Mouse (Mus musculus) right cerebral cortex, adult 18-20 months (tissue): Measurements from ENCODE around the gene Fnip2.
A peak's percentile ranks its signal among the peaks of the same experiment; 100 is the strongest.
"Not testable (repeated sequence)": the region's sequence is repeated elsewhere in the genome, so short reads cannot be mapped to it uniquely, and the experiment has no call there.

ENCODE experiments used
- DNase-seq: peaks from one replicate; pipeline ENCODE4 v3.0.0; 2022; ENCODE audit warnings: mixed read lengths

Gene Fnip2

DNA sequence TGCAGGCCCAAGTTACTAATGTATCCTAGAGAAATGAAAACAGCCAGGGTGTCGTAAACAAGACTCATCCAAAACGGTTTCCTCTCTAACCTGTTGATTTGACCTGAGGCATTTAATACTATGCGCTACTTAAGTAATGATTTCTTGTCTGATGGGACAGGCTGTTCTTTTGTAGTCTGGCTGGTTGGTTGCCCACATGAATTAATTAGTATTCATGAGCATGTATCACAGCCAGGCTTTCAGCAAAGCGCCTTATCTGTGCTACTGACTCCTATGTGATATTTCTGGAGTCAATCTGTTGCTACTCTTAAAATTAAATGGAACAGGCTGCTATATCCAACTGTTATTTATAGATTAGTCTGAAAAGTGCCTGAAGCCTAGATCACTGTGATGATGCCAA is 92.7 kb downstream of the Fnip2 start:
- peak; percentile 47 for DNase-seq

DNA sequence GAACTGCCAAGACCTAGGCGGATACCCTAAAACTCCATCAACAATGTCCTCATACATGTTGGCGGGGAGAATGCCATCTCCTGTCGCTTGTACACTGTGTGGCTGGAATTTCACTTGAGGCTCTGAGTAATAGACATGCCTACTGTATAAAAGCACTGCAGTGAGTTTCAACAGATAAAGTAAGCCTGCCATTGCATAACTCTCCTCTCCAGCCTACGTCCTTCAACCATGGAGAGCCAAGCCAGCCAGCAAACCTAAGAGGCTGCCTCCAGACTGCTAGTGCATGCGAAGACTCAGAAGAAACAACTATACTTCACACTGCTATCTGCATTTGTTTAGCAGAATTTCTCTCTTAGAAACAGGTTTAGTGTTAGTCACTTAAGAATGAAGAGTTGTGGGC is 95.2 kb downstream of the Fnip2 start:
- DNase-seq = peak; percentile 37

DNA sequence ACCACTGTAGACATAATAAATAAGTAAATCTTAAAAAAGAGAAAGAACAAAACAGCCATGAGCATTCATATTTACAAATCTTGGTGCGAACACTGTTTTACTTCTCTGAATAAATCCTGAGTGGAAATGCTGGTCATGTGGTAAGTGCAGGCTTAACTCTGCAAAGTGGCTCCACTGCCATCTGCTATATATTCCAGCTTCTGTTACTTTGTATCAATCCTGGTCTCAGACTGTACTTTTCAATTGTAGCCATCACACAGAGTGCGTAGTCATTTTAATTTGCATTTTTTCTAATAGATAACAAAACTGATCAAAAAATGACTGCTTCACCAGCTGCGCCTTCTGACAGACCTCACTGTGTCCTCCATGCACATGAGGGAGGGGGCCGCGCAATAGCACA is 98.2 kb downstream of the Fnip2 start:
- no peak for DNase-seq

DNA sequence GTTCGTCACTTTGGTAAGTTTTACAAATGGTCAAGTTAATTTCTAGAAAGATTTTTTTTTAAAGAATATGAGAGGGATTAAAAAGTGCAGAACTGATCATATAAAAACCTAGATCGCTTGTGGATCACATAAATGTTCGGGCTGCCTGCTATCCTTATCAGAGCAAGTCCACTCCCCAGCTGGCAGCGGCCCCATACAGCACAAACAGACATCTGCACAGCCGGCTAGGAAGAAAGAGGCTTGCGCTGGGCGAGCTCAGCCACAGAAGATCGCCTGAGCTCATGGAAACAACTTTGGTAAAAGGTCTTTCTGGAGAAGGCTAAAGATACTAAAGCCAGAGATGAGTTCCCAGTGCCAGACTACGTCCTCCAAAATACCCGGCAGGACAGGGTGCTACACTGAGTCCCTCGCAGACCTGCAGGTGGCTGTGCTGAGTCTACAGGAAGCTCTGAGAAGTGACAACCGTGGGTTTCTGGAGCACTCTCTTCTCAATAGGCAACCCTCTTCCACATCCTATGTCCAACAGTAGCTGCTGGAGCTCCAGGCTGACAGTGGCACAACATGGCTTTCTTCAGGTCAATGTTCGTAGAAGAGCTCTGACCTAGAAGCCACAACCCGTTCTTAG is 108.8 kb downstream of the Fnip2 start:
- no peak for DNase-seq

DNA sequence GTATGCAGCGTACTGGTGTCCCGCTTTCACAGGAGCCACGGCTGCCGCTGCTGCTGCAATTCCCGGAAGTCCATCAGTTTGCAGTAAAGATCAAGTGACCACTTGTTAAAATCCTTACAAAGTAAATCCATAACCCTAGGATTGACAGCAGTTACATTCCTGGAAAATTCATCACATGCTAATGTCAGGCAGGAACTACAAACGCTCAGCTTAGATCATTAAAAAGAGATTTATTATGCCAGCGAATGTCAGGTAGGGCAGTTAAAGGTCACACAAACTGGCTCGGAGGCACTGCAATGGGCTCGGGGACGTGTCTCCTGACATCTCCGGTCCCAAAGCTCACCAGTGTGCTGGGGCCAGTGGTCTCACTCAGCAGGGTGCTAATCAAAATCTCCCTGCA is 111.8 kb downstream of the Fnip2 start:
- no peak for DNase-seq

DNA sequence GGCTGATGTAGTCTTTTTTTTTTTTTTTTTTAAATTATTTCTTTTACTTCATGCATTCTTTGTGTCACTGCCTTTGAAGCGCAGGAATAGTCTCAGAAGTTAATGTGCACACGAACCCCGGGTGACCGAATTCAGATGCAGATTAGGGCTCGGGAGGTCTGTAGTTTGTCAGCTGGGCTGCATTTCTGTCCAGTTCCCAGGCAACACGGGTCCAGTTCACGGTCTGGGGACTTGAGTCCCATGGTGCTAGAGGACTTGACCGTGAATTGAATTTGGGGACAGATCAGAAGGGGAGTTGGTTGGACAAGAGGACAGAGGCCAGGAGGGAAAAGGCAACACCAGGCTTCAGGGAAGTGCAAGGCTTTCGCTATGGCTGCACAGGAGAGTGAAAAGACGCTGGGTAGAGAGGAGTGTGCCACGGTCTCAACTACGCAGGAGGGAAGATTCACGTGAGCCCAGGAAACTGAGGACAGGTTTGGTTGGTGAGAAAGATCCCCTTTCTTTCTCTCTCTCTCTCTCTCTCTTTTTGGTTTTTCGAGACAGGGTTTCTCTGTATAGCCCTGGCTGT is 114.8 kb downstream of the Fnip2 start:
- no peak for DNase-seq

DNA sequence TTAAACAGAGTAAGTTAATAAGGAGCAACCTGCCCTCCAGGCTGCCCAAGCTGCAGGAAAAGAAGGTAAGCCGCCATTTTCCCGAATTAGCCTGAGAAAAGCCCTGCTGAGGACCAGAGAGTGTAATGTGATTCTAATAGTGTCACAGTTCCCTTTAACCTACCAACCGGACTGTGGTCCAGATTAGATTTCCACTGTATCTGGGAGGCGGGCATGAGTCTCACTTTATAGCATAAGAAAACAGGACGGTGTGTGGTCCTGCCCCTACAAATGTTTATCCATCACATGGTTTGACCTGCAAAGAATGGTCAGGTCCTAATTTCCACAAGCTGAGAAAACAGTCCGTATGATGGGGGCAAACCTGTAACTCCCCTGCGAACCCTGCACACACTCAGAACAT is 118.2 kb downstream of the Fnip2 start:
- no peak for DNase-seq

DNA sequence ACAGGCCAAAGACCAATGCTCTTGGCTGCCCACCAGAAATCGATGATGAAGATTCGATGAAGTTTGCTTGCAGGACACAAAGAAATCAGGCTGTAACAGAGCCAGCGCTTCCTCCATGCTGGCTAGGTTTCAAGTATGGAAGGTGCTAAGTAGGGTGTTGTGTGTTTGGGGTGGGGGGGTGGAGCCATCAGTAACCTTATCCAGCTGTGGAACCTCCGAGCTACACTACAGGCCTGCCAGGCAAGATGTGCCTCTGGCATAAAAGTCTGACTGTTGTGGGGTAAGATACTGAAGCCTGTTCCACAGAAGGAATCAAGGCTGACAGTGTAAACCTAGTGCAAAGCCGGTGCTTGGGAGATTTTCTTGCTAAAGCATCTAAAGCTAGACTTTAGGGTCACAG is 119.2 kb downstream of the Fnip2 start:
- DNase-seq = no peak

DNA sequence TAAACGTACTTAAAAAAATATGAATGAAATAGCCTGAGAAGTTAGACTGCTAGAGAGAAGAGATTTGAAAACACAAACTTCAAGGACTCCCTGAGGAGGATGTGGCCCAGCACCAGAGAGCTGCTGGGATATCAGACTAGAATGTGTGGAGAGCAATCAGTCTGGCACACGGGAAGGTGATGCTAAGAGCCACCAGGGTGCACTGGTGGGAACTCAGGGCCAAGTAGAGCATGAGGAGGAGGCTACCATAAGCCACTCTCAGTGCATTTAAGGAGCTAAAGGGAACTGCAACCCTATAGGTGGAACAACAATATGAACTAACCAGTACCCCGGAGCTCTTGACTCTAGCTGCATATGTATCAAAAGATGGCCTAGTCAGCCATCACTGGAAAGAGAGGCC is 120.9 kb downstream of the Fnip2 start:
- not testable (repeated sequence) for DNase-seq

DNA sequence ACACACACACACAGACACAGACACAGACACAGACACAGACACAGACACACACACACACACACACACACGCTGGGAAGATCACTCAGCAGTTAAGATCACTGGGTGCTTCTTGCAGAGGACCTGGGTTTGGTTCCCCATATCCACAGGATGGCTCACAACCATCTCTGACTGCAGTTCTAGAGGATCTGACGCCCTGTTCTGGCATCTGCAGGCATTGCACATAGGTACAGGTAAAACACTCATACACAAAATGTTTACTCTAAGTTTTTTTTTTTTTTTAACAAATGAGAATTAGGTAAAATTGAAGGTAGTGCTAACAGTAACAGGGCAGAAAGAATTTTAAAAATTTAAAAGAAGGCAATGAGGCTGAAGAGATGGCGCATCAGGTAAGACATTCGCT is 121.5 kb downstream of the Fnip2 start:
- DNase-seq = no peak

DNA sequence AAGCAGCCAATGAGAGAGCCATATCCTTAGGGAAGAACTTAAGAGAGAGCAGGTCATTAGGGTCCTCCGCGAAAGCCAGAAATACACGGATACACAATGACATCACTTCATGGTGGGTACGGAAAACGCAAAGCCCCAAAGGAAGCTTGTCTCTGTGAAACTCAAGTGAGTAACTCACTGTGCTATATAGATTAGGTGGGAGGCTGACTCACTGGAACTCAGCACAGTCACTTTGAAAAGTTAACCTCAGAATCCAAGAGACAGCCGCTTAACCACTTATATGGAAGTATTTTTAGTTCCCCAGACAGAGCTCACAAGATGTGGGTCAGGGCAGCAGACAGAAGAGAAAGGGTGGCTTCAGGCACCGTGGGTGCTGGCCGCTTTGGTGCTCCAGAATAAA is 122.6 kb downstream of the Fnip2 start:
- peak; percentile 28 for DNase-seq

DNA sequence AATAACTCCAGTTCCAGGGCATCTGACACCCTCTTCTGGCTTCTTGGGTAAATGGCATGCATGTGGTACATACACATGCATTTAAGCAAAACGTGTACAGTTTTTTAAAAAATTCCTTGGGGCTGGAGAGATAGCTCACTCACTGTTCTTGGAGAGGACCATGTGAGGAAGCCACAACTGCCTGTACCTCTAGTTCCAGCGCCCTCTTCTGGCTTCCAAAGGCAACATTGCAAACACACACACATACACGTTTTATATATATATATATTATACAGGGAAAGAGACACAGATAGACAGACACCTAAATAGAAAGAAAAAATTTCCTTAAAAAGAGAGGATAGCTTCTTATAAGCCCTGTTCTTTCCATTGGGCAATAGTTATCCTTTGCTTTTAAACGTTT is 123.7 kb downstream of the Fnip2 start:
- no peak for DNase-seq

DNA sequence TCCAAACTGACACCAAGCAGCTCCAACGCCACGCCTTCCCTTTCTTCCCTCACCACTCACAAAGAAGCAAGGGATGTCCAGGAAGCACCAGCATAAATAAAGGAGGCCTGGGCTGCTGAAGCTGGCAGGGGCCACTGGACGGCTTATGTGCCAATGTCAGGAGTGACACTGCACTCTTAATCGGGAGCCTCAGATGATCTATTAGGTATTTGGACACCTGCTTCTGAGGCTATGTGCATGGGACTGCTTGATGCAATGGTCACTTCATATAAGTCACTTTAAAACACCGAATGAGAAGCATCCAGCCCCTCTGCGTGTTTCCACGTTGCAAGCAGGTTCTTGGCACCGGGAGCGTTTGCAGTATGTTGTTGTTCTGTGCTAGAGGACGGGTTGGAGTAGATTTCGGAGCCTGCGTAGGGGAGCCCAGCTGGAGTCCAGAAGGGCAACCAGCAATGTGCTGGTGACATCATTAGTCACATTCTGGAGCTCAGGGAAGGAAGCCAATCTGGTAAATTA is 126.6 kb downstream of the Fnip2 start:
- peak; percentile 55 for DNase-seq

DNA sequence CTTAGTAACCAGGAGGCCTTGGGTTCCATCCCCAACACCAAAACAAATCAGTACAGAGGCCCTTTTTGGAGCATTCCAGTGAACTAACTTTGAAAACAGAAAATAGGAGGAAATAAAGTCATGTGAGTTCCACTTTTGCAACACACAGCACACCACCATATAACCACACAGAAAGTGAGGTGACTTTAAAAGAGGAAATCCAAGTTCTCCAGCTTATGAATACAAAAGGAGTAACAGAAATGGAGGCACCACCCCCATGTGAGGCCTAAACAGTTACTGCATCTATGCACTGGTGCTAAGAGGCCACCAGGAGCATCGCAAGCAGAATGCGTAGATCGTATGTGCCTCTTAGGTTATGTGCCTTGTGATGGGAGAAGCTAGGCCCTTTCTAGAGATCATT is 129.3 kb downstream of the Fnip2 start:
- DNase-seq = no peak

DNA sequence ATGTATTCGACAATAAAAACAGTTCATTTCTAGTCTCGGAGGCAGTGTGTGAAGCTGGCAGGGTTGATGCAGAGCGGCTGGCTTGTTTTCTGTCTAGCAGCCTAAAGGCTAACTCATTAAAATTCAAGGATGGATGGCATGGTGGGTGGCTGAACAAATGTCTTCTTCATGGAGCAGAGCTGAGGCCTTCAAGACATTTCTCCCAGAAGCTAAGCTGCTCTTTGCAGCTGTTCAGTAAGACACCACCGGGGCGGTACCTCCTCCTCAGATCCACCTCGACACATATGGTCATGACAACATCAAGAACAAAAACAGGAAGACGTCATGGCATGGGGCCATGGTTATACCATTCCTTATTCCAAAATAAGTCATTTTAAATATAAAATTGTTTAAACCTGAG is 131.4 kb downstream of the Fnip2 start:
- DNase-seq = peak; percentile 93

DNA sequence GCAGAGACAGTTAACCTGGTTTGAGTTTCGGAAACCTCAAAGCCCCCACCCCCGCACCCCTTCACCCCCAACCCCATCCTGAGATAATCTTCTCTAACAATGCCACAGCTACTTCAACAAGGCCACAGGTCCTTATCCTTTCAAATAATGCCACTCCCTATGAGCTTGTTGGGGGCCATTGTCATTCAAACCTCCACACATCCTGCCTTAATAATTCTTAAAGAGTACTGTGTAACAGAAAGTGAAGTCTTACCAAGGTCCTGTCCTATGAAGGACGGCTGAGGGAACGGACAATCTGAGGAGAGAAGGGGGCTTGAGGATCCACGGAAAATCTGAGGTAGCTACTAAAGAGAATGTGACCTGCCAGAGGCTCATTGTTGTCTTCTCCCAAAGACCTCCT is 132.6 kb downstream of the Fnip2 start:
- no peak for DNase-seq

DNA sequence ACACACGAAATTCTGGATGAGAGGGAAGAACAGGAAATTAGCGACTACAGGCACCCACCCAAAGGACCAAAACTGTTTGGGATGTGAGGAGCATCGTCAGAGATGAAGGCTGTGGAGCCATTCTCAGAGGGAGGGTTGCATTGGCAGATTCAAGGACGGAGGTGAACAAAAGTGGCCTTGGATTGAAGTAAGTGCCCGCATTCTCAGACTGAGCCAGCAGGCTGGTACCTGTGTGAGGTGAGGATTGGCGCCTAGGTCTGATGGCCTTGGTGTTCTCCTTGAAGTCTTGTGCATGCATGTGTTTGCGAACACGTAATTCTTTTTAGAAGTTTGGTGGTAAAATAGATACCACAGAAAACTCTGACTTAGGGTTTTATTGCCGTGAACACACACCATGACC is 133.2 kb downstream of the Fnip2 start:
- DNase-seq = no peak

DNA sequence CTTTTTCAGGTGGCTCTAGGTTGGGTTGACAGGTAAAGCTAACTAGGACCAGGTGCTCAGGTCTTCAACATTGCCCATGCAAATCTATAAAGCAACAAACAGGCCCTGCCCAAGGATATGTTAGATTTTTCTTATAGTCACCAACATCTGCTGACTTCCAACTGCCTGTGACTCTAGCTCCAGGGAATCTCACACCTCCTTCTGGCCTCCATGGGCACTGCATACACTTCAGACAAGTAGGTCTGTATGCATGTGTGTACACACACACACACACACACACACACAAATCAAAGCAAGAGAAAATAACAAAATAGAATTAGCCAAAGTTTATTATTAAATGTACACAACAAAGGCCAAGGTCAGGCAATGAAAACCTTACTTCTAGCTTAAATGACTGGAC is 134.0 kb downstream of the Fnip2 start:
- no peak for DNase-seq

DNA sequence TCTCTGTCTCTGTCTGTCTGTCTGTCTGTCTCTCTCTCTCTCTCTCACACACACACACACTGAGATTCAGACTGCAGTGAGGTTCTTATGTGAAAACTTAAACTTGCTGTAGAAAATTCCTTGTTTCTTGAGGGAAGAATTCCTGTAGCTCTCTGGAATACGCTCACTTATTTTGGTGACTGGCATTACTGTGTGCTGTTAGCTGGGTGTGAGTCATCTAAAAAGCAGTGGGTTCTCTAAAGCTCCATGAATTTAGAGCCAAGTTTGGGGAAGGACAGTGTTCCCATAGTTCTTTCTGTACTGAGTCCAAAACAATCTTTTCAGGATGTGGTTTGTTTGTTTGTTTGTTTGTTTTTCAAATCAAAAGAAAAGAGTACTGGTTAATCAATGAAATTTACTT is 142.2 kb downstream of the Fnip2 start:
- peak; percentile 37 for DNase-seq

DNA sequence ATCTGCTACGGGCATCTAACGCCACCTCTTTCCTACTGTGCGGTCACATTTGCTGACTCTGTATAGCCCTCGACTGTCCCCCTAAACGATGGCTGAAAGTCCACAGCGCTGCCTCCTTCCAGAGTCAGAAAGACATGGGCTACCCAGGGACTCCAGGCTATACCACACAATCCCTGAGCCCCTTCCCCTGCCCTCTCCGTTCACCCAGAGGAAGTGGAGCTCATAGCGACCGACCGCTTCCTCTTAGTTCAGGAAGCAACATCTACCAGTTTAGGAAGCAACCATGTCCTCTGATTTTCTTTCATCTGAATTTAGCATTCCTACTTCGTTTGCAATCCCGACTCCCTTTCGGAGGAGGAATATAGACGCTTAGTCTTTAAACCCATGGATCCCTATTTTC is 148.7 kb downstream of the Fnip2 start:
- DNase-seq = no peak

DNA sequence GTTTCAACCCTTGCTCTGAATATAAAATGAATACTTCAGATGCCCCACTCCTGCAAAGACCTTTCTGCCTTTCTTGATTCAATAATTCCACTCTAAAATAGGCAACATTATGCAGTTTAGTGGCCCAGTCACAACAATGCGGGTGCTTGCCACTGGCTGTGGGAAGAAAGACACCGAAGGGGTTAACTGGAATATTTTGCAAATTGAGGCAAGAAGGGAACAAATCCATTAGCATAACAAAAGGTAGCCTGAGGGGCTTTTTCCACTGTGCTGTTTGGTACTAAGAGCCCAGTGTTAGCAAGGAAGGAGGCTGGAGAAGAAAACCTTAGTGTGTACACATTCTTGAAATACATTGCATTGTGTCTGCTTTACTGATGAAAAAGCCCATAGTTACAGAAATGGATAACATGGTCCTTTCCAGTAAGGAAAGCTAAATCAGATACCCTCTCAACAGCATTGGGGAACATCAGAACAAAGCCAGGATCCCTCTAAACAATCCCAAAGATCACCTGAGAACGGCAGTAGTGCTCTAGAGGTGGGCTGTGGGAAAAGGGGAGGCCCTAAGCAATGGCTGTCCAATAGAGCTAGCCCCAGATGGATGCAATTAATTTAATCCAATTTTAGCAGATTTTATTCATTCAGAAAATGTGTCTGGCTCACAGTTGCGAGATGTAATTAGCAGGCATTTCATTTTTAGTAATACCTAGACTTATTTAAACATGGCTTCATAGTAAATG is 150.5 kb downstream of the Fnip2 start:
- DNase-seq = no peak

DNA sequence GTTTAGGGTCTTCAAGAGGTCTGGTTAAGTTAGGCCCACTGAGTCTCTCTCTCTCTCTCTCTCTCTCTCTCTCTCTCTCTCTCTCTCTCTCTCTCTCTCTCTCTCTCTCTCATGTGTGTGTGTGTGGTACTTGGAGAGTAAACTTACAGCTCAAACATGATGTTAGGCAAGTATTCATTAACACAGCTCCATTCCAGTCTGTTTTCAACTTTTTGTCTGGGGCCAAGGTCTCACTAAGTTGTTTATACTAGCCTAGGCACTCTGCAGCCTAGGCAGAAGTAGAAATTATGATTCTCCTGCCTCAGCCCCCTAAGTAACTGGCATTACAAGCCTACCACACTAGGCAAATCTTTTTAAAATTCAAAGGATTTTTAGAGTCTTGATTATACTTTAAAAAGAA is 151.7 kb downstream of the Fnip2 start:
- DNase-seq = no peak

DNA sequence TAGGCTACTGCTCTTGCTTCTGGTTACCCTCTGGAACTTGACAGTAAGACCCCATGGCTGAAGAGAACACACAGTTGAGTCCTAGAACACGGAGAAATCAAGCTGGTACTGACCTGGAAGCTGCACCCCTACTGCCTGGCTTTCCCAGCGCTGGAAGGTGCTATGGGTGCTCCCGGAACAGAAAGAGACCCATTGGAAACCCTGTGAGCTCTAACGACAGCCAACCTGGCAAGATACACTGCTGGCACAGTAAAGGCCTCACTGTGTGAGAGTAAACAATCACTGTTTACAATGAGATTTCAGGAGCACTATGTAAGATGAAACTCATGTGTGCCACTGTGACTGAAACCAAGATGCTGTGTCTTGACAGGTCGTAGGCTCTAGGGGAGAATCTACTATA is 152.5 kb downstream of the Fnip2 start:
- no peak for DNase-seq

DNA sequence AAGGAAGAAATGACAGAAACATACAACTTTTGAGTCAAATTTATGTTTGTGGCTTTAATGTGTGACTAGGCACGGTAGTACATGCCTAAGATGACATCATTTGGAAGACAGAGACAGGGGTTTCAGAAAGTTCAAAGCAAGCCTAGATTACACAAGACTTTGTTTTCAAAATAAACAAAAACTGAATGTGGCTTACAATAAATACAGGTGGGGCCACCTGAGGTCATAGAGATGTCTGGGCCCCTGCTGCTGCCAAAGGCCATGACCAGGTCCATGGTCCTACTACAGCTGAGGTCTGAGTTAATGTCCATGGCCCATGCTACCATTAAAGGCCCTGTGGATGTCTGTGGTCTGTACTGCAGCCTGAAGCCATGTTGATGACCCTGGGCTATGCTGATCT is 154.1 kb downstream of the Fnip2 start:
- no peak for DNase-seq

DNA sequence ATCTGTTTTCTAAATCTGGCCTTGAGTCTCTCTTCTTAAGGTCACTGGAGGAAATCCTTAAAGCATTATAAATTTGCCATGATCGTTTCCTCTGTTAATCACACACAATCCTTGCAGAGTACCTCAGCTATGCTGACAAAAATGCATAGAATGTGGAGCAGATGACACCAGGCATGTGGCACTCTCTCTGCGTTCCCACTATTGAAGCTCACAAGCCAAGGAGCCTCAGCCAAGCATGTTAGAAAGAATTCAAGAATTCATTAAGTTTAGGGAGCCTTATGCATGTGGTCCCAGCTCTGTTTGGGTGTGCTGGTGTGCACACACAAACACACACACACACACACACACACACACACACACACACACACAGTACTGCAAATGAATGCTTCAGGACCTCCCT is 155.9 kb downstream of the Fnip2 start:
- no peak for DNase-seq
